Mouse (Mus musculus) G1E (cell line): ENCODE measurements at regions not wholly inside any gene's neighbourhood (a gene's known extent, or its start where the extent isn't known, plus 50 kb on each side); places are given as distances from the start of the nearest gene placed in this dataset.

Experiments used
- CTCF ChIP-seq: IDR thresholded peaks from 2 replicates; pipeline ENCODE4 v1.5.1; 2012; ENCODE audit warnings: low read depth, low read length, inconsistent platforms, mixed read lengths
- GATA1 ChIP-seq: IDR thresholded peaks from 2 replicates; pipeline ENCODE4 v1.6.1; 2012; ENCODE audit warnings: borderline replicate concordance, low read length, inconsistent platforms, mixed read lengths
- POLR2AphosphoS5 ChIP-seq: IDR thresholded peaks from 2 replicates; pipeline ENCODE4 v1.6.1; 2012; ENCODE audit warnings: low read depth, low read length, inconsistent platforms; ENCODE audit not compliant: insufficient replicate concordance
- TAL1 ChIP-seq: conservative IDR thresholded peaks from 2 replicates; pipeline ENCODE4 v1.6.1; 2012; ENCODE audit warnings: low read depth, low read length, inconsistent platforms, mixed read lengths

DNA sequence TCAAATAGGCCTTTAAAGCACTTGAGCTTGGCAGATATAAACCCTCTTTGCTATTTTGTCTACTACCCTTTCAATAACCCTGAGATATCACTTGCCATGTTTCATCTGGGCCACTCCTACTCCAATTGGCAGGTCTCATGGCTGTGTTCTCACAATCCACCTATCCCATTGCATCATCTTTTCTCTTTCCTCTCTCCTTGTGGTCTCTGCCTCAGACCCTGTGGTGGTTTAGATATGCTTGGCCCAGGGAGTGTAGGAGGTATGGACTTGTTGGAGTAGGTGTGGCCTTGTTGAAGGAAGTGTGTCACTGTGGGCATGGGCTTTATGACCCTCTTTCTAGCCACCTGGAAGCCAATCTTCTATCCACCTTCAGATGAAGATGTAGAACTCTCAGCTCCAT is 61.5 kb upstream of the Armc2 start:
- TF ChIP-seq GATA1 (no peak), CTCF (no peak), TAL1 (no peak), POLR2AphosphoS5 (no peak)
